Mouse (Mus musculus): ENCODE data around the gene Unc13d.
A peak's percentile ranks its signal among the peaks of the same experiment; 100 is the strongest.
"Not testable (repeated sequence)": the region's sequence is repeated elsewhere in the genome, so short reads cannot be mapped to it uniquely, and the experiment has no call there.

Gene Unc13d

GRCm38 (mm10) chr11:116021328-116022220, 56.2 kb downstream of the Unc13d start:
- no peak for DNase-seq (ENCODE audit: low spot score)

GRCm38 (mm10) chr11:116020519-116020922, 57.2 kb downstream of the Unc13d start:
- DNase-seq (ENCODE audit: low spot score) = no peak

- DNase-seq (ENCODE audit: low spot score) = no peak
Observed at GRCm38 (mm10) chr11:116019976-116020411, 57.8 kb downstream of the Unc13d start.

- no peak for DNase-seq (ENCODE audit: low spot score)
Observed at GRCm38 (mm10) chr11:116019360-116019791, 58.4 kb downstream of the Unc13d start.

GRCm38 (mm10) chr11:116018867-116019266, 58.9 kb downstream of the Unc13d start:
- not testable (repeated sequence) for DNase-seq (ENCODE audit: low spot score)

GRCm38 (mm10) chr11:116018106-116018505, 59.7 kb downstream of the Unc13d start:
- DNase-seq (ENCODE audit: low spot score) = no peak

- DNase-seq (ENCODE audit: low spot score) = no peak
Observed at GRCm38 (mm10) chr11:116014821-116015220, 62.9 kb downstream of the Unc13d start.

- peak; percentile 90 for DNase-seq (ENCODE audit: low spot score)
Observed at GRCm38 (mm10) chr11:116012262-116012947, 65.4 kb downstream of the Unc13d start, which contains the start of gene Galk1. Gene Galk1, minus strand, starts transcription at chr11:116012719.

Measured in ovary, postnatal 36 days (tissue).